Mouse (Mus musculus) small intestine, adult 2 months (tissue): ENCODE data around the gene Gm20388. TPM values are rescaled to one million over a fixed set of nuclear protein-coding genes. Genes with fewer than 3 reads are reported as not detected.

Experiments used
- H3K27ac ChIP-seq: fragments of 200-500 bp; 2 replicates; pipeline ENCODE4 v1.5.1; 2012; ENCODE audit warnings: low read depth, low read length, control low read depth, inconsistent platforms; ENCODE audit not compliant: insufficient read depth
- H3K27me3 ChIP-seq: fragments of 200-500 bp; 2 replicates; pipeline ENCODE4 v1.6.1; 2012; ENCODE audit warnings: mild to moderate bottlenecking, moderate library complexity, low read length, inconsistent platforms; ENCODE audit not compliant: control insufficient read depth, insufficient read depth
- H3K36me3 ChIP-seq: fragments of 200-500 bp; 2 replicates; pipeline ENCODE4 v1.6.1; 2012; ENCODE audit warnings: mild to moderate bottlenecking, low read length, control low read depth, inconsistent platforms; ENCODE audit not compliant: control insufficient read depth, insufficient read depth
- H3K4me1 ChIP-seq: fragments of 200-500 bp; 2 replicates; pipeline ENCODE4 v1.6.1; 2012; ENCODE audit warnings: low read length, inconsistent platforms, mixed read lengths; ENCODE audit not compliant: control insufficient read depth, insufficient read depth, insufficient read length
- H3K4me3 ChIP-seq: fragments of 200-500 bp; 2 replicates; pipeline ENCODE4 v1.5.1; 2012; ENCODE audit warnings: low read depth, mild to moderate bottlenecking, control low read depth, inconsistent platforms, low read length, moderate library complexity
- CTCF ChIP-seq: fragments of 200-500 bp; IDR thresholded peaks from 2 replicates; pipeline ENCODE4 v1.5.1; 2012; ENCODE audit warnings: low read depth, mild to moderate bottlenecking, control low read depth, inconsistent platforms, low read length, moderate library complexity, mixed read lengths; ENCODE audit not compliant: insufficient replicate concordance, insufficient read length; ENCODE audit errors: extremely low read depth
- POLR2A ChIP-seq: fragments of 200-500 bp; IDR thresholded peaks from 2 replicates; pipeline ENCODE4 v1.6.1; 2012; ENCODE audit warnings: low read depth, mild to moderate bottlenecking, control low read depth, inconsistent platforms, low read length, moderate library complexity
- WGBS: fragments of 180-500 bp; shearing (Covaris S2); methylation state at CpG from one replicate; pipeline ENCODE4 v1.1.7; 2018; 5-methylcytosine and 5-hydroxymethylcytosine counted together
- polyA plus RNA-seq: library from polyadenylated mRNA; depleted of rRNA; stranded (reverse); fragments of >200 nt; gene quantifications from 2 replicates; pipeline ENCODE4 v1.2.3, GENCODE M21; 2012

Gm20388 gene
- polyA plus RNA-seq, 1 experiment, result 37.3 TPM

DNA sequence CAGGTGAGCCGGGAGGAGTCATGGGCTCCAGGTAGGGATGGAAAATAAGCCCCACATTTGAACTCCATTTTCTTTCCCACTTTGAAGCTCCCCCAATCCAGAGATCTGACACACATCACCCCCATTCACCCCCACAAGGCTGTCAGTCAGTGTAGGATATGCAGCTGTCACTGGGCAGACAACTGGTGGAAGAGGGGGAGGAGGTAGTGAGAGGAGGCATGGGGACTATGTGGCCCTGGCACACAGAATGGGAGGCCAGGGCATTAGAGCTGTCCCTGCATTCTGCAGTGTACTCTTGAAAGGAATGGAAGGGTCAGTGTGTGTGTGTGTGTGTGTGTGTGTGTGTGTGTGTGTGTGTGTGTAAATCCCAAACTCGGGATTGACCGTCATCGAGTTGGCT lies 3984.6 kb downstream of the Gm20388 start:
- Histone ChIP-seq H3K4me1 (peaks cover 26% of the 10 kb centered on the region), H3K27me3 (peaks cover 24% of the 10 kb centered on the region), H3K36me3 (no peaks in the 10 kb centered on the region), H3K27ac (no peak overlapping the region), H3K4me3 (no peak overlapping the region)
- WGBS, result 67% methylated on average over 4 of the region's 4 CpGs
- TF ChIP-seq POLR2A (no peak), CTCF (no peak)

DNA sequence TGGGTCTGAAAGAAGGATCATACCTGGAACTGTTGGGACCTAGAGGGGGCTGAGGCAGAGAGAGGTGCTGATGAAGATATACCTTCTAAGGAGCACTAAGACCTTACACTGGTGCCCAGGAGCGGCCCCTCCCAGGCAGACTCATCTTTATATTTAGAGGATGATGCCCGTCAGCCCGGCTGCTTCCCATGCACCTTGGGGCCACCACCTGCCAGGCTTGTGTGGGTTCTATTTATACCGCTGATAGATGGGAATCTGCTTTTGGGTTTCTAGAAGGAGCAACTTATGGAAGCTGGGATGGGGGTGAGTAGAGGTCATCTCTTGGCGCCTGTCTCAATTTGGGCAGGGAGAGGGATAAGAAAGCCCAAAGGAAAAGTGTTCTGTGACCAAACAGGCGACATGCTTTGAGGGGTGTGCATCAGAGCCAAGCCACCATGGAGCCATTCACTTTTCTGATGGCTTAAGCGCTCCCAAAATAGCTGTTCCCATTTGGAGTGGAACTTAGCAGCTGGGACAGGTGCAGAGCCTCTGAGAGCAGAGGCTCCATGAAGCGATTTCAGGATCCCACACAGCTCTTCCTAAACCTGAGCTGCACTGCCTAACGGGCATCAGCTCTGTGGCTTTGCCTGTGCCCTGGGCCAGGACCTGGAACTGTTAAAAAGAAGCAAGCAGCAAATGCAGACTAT lies 3985.2 kb downstream of the Gm20388 start:
- TF ChIP-seq POLR2A, result no peak
- no peak for TF ChIP-seq CTCF
- Histone ChIP-seq H3K4me3 (no peak overlapping the region), H3K27me3 (peaks cover 24% of the 10 kb centered on the region), H3K27ac (no peak overlapping the region), H3K36me3 (peaks cover 3% of the 10 kb centered on the region; the same call in 1 of the 2 replicates), H3K4me1 (peaks cover 26% of the 10 kb centered on the region)
- WGBS, result 55% methylated on average over 9 of the region's 9 CpGs

DNA sequence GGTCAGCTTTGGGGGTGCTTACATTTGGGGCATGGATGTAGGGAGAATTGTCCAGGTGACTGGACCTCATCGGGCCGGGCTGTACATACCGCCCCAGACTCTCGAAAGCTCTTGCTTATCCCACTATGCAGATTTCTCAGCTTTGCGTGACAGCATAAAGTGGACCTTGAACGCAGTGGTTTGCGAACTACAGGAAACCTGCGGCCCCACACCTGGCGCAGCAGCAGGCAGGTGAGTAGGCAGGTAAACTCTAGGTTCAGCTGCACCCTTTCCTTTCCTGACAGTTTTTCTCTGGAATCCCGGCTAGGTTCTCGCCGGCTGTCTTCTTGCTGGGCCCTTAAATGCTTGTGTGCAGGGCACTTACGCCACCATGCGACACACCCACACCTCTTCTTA lies 3985.7 kb downstream of the Gm20388 start:
- H3K27me3 ChIP-seq, result peaks cover 21% of the 10 kb centered on the region
- H3K36me3 ChIP-seq, result peaks cover 3% of the 10 kb centered on the region; the same call in 1 of the 2 replicates
- H3K27ac ChIP-seq, result no peak overlapping the region
- TF ChIP-seq POLR2A, result no peak
- no peak for TF ChIP-seq CTCF
- H3K4me3 ChIP-seq, result no peak overlapping the region
- 24% methylated on average over 14 of the region's 14 CpGs for WGBS
- H3K4me1 ChIP-seq, result peaks cover 26% of the 10 kb centered on the region

DNA sequence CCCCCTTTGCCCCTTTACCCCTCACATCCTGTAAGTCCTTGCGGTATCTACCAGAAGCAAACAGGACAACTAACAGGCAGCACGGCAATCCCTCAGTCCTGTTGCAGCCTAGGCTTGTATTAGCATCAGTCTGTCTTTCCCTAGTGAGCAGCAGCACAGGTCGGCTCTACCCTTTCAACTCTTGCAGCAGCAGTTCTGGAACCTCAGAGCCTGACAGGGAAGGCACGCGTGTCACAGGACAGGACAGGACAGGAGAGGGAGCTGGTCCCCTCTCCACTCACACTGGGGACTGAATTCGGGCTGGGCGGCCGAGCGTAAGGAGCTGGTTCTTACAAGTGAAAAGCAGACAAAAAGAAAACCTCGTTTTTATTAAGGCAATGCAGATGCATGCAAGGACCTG lies 3986.1 kb downstream of the Gm20388 start:
- 29% methylated on average over 10 of the region's 10 CpGs for WGBS
- TF ChIP-seq CTCF, result no peak
- no peak for TF ChIP-seq POLR2A

DNA sequence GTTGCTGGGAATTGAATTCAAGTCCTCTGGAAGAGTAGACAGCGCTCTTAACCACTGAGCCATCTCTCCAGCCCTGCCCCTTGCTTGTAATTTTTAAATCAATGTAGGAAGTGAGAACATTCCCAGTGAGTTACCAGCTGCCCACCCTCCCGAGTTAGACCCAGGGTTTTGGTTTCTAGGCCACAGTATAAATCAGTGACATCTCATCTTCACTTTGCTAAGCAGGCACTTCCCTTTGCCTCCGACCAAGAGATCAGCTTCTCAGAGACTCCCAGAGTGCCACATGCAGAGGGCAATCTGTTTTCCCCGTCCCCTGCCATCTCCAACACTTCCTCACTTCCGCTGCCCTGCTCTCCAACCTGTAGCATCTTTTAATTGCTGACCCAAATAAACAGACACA lies 3987.9 kb downstream of the Gm20388 start:
- Histone ChIP-seq H3K4me3 (no peak overlapping the region), H3K27ac (no peak overlapping the region), H3K4me1 (peaks cover 17% of the 10 kb centered on the region), H3K27me3 (peaks cover under 1% of the 10 kb centered on the region; the same call in 1 of the 2 replicates), H3K36me3 (peaks cover 9% of the 10 kb centered on the region; the same call in 1 of the 2 replicates)
- no peak for TF ChIP-seq POLR2A
- no peak for TF ChIP-seq CTCF
- 86% methylated on average over 5 of the region's 5 CpGs for WGBS

More for the DNA sequence above, 3986.1 kb downstream of the Gm20388 start:
- Histone ChIP-seq H3K27me3 (peaks cover 18% of the 10 kb centered on the region), H3K4me1 (peaks cover 25% of the 10 kb centered on the region), H3K4me3 (no peak overlapping the region), H3K36me3 (peaks cover 4% of the 10 kb centered on the region; the same call in 1 of the 2 replicates), H3K27ac (no peak overlapping the region)

DNA sequence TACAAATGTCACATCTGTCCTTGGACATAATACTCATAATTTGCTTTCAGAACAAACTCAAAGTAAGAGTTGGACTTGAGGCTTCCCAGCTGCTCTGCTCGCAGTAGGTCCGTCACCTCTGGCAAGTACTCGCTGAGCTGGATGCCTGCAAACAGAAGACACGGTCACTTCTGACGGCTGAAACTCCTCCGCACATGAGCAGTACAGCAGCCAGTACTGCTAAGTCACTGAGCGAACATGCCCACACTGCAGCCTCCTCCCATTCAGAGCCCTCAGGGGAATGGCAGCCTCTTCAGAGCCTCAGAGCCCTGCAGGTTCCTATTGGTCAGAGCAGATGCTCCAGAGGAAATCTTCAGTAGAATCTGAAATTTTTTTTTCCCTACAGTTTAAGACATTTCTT lies 3988.7 kb downstream of the Gm20388 start:
- H3K36me3 ChIP-seq, result peaks cover 12% of the 10 kb centered on the region; the same call in 1 of the 2 replicates
- WGBS, result 93% methylated on average over 7 of the region's 7 CpGs
- no peaks in the 10 kb centered on the region for H3K27me3 ChIP-seq
- H3K4me1 ChIP-seq, result peaks cover 17% of the 10 kb centered on the region
- no peak overlapping the region for H3K27ac ChIP-seq
- H3K4me3 ChIP-seq, result no peak overlapping the region
- TF ChIP-seq CTCF (no peak), POLR2A (no peak)

DNA sequence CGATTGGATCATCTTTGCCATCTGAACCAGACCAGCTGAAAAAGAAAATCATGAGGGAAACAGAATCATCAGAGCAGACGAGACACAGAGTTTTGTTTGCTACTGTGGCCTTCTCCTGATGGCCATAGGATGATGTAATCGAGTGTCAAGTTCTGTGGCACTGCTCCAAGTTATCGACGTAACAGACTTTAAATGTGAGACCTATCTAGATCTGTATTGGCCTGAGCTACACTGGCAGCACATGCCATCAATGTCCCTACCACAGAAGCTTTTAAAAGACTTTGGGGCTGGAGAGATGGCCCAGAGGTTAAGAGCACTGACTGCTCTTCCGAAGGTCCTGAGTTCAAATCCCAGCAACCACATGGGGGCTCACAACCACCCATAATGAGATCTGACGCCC lies 3992.0 kb downstream of the Gm20388 start:
- no peak overlapping the region for H3K27ac ChIP-seq
- H3K36me3 ChIP-seq, result peaks cover 23% of the 10 kb centered on the region
- 77% methylated on average over 7 of the region's 7 CpGs for WGBS
- no peaks in the 10 kb centered on the region for H3K27me3 ChIP-seq
- H3K4me1 ChIP-seq, result no peaks in the 10 kb centered on the region
- TF ChIP-seq POLR2A, result no peak
- no peak for TF ChIP-seq CTCF
- no peak overlapping the region for H3K4me3 ChIP-seq
